Mouse (Mus musculus): ENCODE measurements around the gene Prdm13.
A peak's percentile ranks its signal among the peaks of the same experiment; 100 is the strongest.

Prdm13 gene

GRCm38 (mm10) chr4:21685595-21686091, at the start of gene Prdm13:
Prdm13 (minus strand) TSS chr4:21685963.
- DNase-seq (ENCODE audit: low spot score in 2 of 2): no peak

DNA sequence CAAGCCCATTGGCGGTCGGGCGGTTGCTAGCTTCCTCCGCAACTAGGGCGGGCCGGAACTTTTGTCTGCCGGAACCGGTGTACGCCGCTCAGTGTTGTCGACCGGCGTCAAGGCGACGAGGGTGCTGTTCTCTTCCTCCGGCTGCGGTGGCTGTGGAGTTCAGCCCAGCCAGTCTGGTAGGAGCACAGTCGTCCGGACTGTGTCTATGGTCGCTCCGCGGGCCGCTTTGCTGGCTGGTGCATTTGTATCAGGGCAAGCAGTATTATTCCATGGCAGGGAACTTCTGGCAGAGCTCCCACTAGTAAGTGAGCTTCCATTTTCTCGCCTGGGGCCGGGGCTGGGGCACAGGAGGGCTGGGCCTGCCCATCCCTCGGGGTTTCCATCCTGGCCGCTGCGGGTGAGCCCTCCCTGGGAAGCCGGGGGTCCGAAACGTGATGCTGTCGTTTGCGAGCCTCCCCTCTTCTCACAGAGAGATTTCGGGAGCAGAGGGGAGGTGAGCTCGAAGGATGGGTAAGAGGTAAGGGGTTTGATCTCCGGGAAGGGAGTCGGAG, 41.9 kb upstream of the Prdm13 start, which contains the start of gene Ccnc:
Gene Ccnc, plus strand, starts transcription at position 87 of the 551 bp plus-strand sequence.
- DNase-seq (ENCODE audit: low spot score in 2 of 2): peak; percentile 81 to 87

- peak in 1 of 2 experiments; percentile 9 for DNase-seq (ENCODE audit: low spot score in 2 of 2)
These were observed 41.3 kb upstream of the Prdm13 start for GRCm38 (mm10) chr4:21726912-21727614.

- no peak for DNase-seq (ENCODE audit: low spot score in 2 of 2)
These were observed 37.1 kb upstream of the Prdm13 start for GRCm38 (mm10) chr4:21722752-21723334.

DNA sequence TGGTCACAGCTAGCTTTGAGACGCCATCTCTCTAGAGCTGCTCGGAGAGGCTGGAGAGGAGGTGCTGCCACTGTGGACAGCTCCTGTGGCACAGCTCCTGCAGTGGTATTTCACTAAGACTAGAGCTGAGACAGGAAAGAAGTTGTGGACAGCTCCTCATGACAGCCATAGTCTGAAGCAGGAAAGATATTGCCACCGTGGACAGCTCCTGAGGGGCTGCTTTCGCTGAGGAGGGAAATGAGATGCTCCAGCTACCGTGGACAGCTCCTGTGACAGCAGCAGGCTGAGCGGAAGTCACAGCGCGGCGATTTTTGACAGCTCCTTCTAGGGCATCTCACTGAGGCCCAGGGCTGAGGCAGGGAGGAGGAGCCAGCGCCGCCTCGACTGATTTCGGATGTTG, 26.4 kb upstream of the Prdm13 start:
- DNase-seq (ENCODE audit: low spot score in 2 of 2): no peak

DNA sequence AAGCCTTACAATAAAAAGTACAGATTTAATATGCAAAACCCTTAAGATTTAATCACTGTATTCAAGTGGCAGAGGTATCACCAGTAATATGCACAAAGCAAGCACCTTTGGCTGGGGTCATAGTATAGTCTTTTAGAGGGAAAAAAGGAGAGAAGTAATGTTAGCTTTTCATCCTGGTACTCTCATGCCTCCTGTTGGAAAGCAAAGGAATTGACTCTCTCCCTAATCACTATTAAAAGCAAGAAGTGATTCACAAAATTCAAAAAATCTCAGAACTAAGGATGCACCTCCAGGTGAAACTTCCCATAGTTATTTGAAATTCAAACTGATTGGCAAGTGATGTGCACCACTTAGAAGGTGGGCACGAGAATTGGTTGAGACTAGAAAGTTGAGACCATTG, 19.3 kb upstream of the Prdm13 start:
- no peak for DNase-seq (ENCODE audit: low spot score in 2 of 2)

DNA sequence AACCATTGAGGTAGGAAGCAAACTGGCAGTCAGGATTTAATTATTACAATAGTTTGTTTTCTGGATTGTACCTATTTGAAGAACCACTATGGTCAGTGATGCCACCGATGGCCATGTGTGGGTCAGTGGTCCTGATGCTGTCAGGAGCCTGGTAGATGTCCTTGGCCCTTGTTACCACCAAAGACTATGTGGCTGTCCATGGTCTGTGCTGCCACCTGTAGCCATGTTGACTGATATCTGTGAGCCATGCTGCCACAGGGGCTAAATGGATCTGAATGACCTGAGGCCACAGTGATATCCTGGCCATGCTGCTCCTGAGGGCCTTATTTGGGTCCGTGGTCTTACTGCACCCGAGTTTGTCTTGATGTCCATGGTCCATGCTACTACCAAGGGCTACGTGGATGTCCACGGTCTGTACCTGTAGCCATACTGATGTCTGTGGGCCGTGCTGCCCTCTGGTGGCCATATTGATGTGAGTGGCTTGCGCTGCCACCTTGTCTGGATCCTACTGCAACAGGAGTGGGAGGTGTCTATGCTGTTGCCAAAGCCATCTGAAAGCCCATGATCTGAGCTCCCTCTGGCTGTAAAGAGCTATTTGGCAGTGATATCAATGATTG, 10.0 kb upstream of the Prdm13 start:
- DNase-seq (ENCODE audit: low spot score in 2 of 2): no peak

DNA sequence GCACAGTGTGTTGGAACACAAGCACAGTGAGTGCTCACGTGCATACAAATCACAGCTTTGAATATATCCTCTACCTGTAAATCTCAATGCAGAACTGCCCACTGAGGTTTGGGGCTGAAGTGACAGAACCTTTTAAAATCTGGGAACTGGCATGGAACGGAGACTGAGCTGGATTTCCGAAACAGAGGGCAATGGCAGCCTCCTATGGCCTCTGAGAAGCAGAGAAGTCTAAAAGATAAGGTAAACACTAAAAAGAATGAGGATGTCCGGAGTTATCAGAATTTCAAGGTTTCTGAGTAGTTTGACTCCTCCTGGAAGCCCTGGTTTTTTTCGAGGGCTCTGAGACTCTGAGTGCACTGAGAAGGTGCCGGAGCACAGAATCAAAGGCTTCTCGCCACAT, 4.5 kb upstream of the Prdm13 start:
- DNase-seq (ENCODE audit: low spot score in 2 of 2): no peak

GRCm38 (mm10) chr4:21689492-21689941, 3.8 kb upstream of the Prdm13 start:
- DNase-seq (ENCODE audit: low spot score in 2 of 2): no peak

- DNase-seq (ENCODE audit: low spot score in 2 of 2): no peak
These were observed 3.0 kb upstream of the Prdm13 start for GRCm38 (mm10) chr4:21688703-21689200.

- DNase-seq (ENCODE audit: low spot score in 2 of 2): no peak
These were observed 2.3 kb upstream of the Prdm13 start for GRCm38 (mm10) chr4:21687783-21688702.

GRCm38 (mm10) chr4:21686934-21687333, 1.2 kb upstream of the Prdm13 start:
- DNase-seq (ENCODE audit: low spot score in 2 of 2): no peak

DNA sequence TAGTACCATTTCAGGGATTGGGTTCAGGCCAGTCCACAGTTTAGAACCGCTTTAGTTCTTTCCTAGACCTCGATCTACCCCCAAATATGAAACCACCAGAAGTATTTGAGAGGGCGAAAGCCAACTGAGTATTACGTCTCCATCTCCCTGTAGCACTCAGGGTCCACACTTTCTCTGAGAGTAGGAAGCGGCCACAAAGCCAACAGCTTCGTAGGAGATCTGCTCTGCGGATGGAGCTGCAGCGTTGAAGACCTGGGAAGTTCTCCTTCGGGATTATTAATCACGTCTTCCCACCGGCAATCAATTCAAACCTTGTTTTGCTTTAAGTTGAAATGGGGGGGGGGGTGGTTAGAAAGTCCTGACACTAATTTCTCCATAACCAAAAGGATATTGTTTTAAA, 653 bp upstream of the Prdm13 start:
- DNase-seq (ENCODE audit: low spot score in 2 of 2): no peak

DNA sequence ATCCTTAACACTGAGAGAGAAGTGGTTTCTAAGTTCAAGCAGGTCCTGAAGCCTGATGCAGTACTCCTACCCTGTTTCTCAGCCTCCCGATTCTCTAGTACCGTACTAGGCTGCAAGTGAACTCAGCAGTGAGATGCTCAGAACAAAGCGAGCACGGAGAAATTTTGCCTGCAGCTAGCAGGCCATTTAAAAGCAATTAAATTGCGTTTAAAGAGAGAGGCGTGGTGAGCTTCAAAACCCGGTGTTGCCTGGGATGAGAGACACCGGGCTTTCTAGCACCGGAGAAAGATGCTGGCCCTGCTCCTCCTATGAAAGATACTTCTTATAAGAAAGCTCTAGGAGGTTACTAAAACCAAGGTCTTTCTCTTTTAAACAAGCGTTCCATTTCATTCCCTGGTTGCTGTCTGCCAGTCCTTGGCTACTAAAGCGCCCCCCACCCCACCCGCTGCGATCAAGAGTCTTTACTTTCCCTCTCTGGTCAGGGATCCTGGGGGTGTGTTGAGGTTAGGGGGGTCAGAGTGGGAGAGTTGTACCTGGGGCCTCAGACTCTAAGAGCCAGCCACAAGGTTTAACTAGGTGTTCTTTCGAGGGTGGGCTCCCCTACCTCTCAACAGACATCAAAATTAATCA, 1.3 kb downstream of the Prdm13 start:
- DNase-seq (ENCODE audit: low spot score in 2 of 2): no peak

- no peak for DNase-seq (ENCODE audit: low spot score in 2 of 2)
These were observed 3.2 kb downstream of the Prdm13 start for GRCm38 (mm10) chr4:21682421-21683150.

DNA sequence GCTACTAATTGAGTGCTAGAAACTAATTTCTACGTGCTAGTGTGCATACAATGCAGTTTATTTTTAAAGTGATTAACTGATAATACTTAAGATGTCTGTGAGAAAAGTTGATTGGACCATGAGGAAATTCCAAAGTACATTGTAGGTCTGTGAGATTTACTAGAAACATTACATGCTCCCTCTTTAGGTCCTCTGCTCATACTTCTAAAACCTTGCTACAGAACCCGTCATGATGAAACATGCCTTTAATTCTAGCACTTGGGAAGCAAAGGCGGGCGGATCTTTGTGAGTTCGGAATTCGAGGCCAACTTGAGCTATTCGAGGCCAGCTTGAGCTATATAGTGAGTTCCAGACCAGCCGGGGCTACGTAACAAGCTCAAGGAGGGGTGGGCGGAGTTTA, 4.8 kb downstream of the Prdm13 start:
- no peak for DNase-seq (ENCODE audit: low spot score in 2 of 2)

- no peak for DNase-seq (ENCODE audit: low spot score in 2 of 2)
These were observed 5.9 kb downstream of the Prdm13 start for GRCm38 (mm10) chr4:21679624-21680480.

- no peak for DNase-seq (ENCODE audit: low spot score in 2 of 2)
These were observed 6.7 kb downstream of the Prdm13 start for GRCm38 (mm10) chr4:21678975-21679623.

Data from frontal cortex, postnatal 25 days (tissue).